Mouse (Mus musculus) bone marrow, adult 2 months (tissue): ENCODE data around the gene Tas2r108. TPM values are rescaled to one million over a fixed set of nuclear protein-coding genes. Genes with fewer than 3 reads are reported as not detected.

Experiments
- H3K27ac ChIP-seq: fragments of 200-500 bp; 2 replicates; pipeline ENCODE4 v1.5.1; 2012; ENCODE audit warnings: low read depth, mild to moderate bottlenecking, control low read depth, inconsistent platforms, low read length; ENCODE audit not compliant: control insufficient read depth, poor library complexity, insufficient read depth
- H3K4me1 ChIP-seq: fragments of 200-500 bp; 2 replicates; pipeline ENCODE4 v1.6.1; 2011; ENCODE audit warnings: low read length; ENCODE audit not compliant: control insufficient read depth, insufficient read depth
- H3K4me3 ChIP-seq: fragments of 200-500 bp; replicated peaks from 2 replicates; pipeline ENCODE3; 2011; ENCODE audit warnings: mild to moderate bottlenecking, low read depth, low read length, control low read depth; ENCODE audit not compliant: control insufficient read depth
- CTCF ChIP-seq: fragments of 200-500 bp; IDR thresholded peaks from 2 replicates; pipeline ENCODE4 v1.5.1; 2011; ENCODE audit warnings: low read length, control low read depth; ENCODE audit not compliant: control insufficient read depth, insufficient read depth
- POLR2A ChIP-seq: fragments of 200-500 bp; IDR thresholded peaks from 2 replicates; pipeline ENCODE4 v1.6.1; 2011; ENCODE audit warnings: low read depth, mild to moderate bottlenecking, control low read depth, low read length, borderline replicate concordance; ENCODE audit not compliant: control insufficient read depth
- WGBS: fragments of 180-500 bp; shearing (Covaris S2); methylation state at CpG from one replicate; pipeline ENCODE4 v1.1.7; 2018; 5-methylcytosine and 5-hydroxymethylcytosine counted together
- polyA plus RNA-seq: library from polyadenylated mRNA; stranded (reverse); fragments of >200 nt; gene quantifications from 2 replicates; pipeline ENCODE4 v1.2.4, GENCODE M21; 2011; ENCODE audit warnings: low replicate concordance; ENCODE audit not compliant: missing spikeins, insufficient read depth, insufficient read length

The Tas2r108 gene
- polyA plus RNA-seq: not detected in 2 replicates

DNA sequence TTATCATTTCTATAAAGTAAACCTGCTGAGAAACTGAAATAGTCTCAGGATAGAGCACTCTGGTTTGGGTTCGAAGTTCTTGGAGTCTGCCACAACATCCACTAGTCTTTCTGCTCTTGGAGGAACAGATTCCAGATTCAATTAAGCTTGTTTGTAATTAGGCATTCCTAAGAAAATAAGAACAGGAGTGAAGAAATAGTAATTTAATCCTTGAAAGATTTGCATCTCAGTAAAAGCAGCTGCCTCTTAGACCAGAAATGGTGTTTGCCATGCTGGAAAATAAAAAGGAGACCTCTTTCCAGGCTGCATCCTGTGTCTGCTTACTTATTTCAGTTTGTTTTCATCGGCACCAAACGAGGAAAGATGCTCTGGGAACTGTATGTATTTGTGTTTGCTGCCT is at the start of gene Tas2r108:
Gene Tas2r108, plus strand, starts transcription at position 301 of the 400 bp plus-strand sequence.
- TF ChIP-seq CTCF (no peak), POLR2A (no peak)
- Histone ChIP-seq H3K27ac (no peak within 1 kb of the TSS), H3K4me3 (no peak within 1 kb of the TSS), H3K4me1 (no peaks in the 10 kb centered on the region)
- 87% methylated on average over 3 of the region's 3 CpGs for WGBS

DNA sequence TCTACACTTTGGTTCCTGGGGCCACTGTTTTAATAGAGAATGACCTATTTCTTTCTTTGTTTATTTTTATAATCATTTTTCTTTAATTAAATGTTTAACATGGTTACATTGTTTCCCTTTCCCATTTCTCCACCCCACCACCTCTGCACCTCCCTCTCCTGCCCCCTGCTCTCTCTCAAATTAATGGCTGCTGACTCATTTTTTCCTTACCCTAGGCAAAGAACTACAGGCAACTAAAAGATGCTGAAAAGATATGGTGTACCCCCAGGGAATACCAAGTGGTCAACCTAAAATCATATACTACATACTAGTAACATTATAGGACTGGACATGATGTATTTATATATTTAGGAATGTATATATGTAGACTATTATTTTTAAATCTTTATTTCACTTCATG is 44.7 kb upstream of the Tas2r108 start:
- H3K27ac ChIP-seq: no peak overlapping the region
- no peaks in the 10 kb centered on the region for H3K4me1 ChIP-seq
- no peak overlapping the region for H3K4me3 ChIP-seq
- no peak for TF ChIP-seq POLR2A
- TF ChIP-seq CTCF: no peak

DNA sequence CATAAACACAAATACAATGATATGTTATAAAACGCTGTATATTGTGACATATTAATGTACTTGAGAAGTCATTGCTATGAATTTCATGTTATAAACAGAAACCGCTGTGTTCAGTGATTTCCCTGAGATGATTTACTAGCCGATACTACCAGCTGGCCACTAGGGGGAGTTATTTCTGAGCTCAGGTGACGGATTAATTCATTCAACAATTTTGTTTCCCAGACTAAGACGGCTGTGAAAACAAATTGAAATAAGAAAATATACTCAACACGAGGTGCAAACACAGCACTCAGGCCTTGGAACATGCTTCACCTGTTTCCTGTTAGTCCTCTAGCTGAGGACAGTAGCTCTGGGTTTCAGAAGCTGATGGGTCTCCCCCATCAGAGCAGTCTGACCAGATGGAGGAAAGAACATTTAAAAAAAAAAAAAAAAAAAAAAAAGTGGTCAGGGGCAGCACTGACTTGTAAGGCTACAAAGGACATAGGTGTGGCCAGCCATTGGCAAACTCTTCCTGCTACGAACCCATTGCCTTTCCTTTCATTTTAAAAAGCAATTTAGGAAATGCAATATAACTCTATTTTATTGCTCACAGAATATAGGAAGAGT is 38.8 kb upstream of the Tas2r108 start:
- Histone ChIP-seq H3K4me3 (no peak overlapping the region), H3K4me1 (no peaks in the 10 kb centered on the region), H3K27ac (no peak overlapping the region)
- TF ChIP-seq POLR2A: no peak
- TF ChIP-seq CTCF: no peak
- 15% methylated on average over 7 of the region's 7 CpGs for WGBS

DNA sequence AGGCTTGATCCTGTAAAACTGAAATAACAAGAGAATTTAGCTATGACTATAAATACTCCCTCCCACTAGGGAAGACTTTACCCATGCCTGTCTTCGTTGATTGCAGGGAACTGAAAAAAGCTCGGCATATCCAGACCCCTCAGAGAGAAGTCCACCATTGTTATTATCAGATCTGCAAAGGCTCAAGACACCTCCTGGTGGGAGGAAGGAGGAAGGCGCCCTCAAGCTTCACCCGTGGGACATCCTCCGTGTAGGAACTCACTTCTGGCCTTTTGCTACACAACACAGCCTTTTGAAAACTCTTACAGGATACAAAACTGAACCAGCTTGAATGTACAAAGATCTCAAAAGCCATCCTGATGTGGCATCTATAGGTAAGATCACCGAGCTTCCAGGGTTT is 27.6 kb upstream of the Tas2r108 start:
- Histone ChIP-seq H3K27ac (no peak overlapping the region), H3K4me1 (no peaks in the 10 kb centered on the region), H3K4me3 (no peak overlapping the region)
- TF ChIP-seq POLR2A (no peak), CTCF (peak; percentile 42)
- WGBS: 43% methylated on average over 6 of the region's 6 CpGs

DNA sequence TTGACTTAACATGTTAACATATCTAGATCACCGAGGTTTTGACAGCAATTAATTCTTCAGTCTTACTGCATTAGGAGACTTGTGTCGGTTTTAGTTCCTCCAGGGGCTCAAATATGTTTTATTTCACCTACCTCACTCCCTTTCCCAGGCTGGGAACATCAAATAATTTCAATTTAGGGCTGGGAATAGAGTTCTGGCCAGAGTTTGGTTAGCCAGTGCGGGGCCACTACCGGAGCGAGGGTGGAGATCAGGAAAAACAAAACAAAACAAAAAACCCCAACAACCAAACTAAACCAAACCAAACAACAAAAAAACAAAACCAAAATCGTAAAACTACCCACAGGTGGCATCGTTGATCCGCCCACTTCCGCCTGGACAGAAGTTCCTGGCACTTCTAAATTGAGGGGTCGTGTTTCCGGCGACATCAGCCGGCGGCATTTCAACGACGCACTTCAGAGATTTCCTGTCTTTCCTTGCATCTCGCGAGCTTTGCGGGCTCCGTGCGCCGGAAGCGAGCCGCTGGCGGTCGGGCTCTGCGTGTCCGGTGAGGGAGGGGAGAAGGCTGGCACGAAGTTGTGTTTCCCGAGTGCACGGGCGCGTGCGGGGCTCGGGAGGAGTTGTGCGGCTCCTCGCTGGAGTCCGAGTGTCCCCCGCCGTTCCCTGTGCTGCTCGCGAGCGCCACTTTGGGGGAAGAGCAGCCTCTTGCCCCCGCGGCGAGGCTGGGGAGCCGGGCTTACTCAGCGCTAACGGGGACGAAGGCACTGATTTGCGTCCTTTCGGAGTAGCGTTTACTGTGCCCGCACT is 22.2 kb upstream of the Tas2r108 start, which contains the start of gene Ssbp1:
Gene Ssbp1, plus strand, starts transcription at position 437 of the 804 bp plus-strand sequence.
- under 1% methylated on average over 54 of the region's 54 CpGs for WGBS
- H3K27ac ChIP-seq: peak within 1 kb of the TSS; percentile 98
- no peaks in the 10 kb centered on the region; the same call in 1 of the 2 replicates for H3K4me1 ChIP-seq
- H3K4me3 ChIP-seq: peak within 1 kb of the TSS; percentile 93
- TF ChIP-seq POLR2A (peak; percentile 92; the same call in 1 of the 2 replicates), CTCF (peak; percentile 22; the same call in 1 of the 2 replicates)

DNA sequence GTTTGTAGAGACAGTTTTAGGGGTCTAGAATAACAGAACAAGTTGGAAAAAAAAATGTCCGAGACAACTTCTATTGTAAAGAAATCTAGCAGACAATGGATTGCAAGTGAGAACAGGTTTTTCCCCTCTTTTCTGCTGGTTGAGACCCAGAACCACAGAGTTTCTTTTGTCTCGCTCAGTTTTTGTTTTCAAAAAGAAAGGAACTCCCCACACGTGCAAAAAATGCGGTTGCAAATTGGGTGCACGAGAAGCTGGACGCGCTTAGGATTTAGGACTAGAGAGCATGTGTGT is 21.7 kb upstream of the Tas2r108 start:
- Histone ChIP-seq H3K4me3 (peak overlapping the region; percentile 93), H3K27ac (peak overlapping the region; percentile 98), H3K4me1 (no peaks in the 10 kb centered on the region; the same call in 1 of the 2 replicates)
- no peak for TF ChIP-seq CTCF
- no peak for TF ChIP-seq POLR2A
- WGBS: under 1% methylated on average over 7 of the region's 7 CpGs

DNA sequence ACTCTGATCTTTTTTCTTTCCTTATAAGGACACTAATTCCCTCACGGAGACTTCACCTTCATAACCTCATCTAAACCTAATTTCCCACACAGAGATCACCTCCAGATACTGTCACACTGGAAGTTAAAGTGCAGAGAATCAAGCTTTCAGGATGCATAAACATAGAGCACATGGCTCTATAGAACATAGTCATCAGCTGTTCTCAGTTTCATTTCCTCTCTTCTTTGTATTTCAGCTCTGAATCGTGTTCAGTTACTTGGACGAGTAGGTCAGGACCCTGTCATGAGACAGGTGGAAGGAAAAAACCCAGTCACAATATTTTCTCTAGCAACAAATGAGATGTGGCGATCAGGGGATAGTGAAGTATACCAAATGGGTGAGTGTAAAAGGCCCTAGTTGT is 17.2 kb upstream of the Tas2r108 start:
- TF ChIP-seq CTCF (no peak), POLR2A (no peak)
- Histone ChIP-seq H3K4me1 (no peaks in the 10 kb centered on the region; the same call in 1 of the 2 replicates), H3K27ac (no peak overlapping the region), H3K4me3 (no peak overlapping the region)
- 61% methylated on average over 4 of the region's 4 CpGs for WGBS

DNA sequence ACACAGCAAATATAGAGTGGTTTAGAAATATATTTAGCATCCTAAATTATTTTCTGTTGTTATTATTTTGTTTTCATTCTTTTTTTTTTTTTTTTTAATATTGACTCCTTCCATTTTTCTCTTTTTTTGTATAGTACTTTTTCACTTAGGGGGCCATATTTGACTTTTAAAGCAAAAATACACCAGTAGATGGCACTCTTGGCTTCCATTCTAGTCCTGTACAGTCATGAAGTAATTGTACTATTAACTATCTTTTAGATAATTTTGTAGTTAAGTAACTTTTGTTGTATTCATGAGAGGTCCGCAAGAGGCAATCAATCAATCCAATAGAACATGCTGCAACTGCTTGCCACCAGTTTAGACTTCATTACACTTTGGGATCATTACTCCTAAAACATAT is 13.6 kb upstream of the Tas2r108 start:
- WGBS: 68% methylated on average over 1 of the region's 1 CpGs
- Histone ChIP-seq H3K27ac (no peak overlapping the region), H3K4me1 (no peaks in the 10 kb centered on the region), H3K4me3 (no peak overlapping the region)
- TF ChIP-seq POLR2A: no peak
- TF ChIP-seq CTCF: no peak

DNA sequence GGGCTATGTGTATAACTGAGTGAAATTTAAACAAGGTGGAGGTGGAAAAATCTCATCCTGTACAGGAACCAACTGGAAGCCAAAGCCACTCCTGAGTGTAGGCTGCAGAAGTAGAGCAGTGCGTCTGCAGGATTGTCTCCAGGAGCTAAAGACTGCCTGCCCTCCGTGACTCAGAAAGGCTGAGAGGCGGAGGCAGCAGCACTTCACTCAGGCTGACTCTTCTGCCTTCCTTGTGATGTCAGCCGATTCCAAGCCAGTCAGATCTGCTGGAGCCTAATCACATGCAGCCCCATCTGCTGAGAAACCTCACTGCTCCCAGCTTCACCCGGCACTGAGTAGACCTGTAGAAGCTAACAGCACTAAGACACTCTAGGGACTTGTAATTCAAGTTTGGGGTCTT is 11.0 kb upstream of the Tas2r108 start:
- Histone ChIP-seq H3K27ac (no peak overlapping the region), H3K4me1 (no peaks in the 10 kb centered on the region), H3K4me3 (no peak overlapping the region)
- 90% methylated on average over 5 of the region's 5 CpGs for WGBS
- TF ChIP-seq CTCF: no peak
- TF ChIP-seq POLR2A: no peak
